Mouse (Mus musculus) forebrain, postnatal 0 days (tissue): ENCODE measurements around the gene Oca2. TPM values are rescaled to one million over a fixed set of nuclear protein-coding genes. Genes with fewer than 3 reads are reported as not detected.

ENCODE experiments used
- ATAC-seq: fragments of 200-750 bp; cut with Nextera tagmentation; 2 replicates; pipeline ENCODE4 v1.8.0; 2017; ENCODE audit warnings: mild to moderate bottlenecking, moderate library complexity
- DNase-seq: peaks from one replicate; pipeline ENCODE4 v3.0.0-alpha.2; 2015
- H3K27ac ChIP-seq: fragments of 300-500 bp; sonication (generic); 2 replicates; pipeline ENCODE4 v1.5.1; 2014; ENCODE audit warnings: low read depth, mild to moderate bottlenecking, antibody characterized with exemption, low read length, moderate library complexity, mixed read lengths
- H3K27me3 ChIP-seq: fragments of 300-500 bp; sonication (generic); 2 replicates; pipeline ENCODE4 v1.6.1; 2014; ENCODE audit warnings: mild to moderate bottlenecking, low read length, mixed read lengths; ENCODE audit not compliant: insufficient read depth
- H3K36me3 ChIP-seq: fragments of 300-500 bp; sonication (generic); 2 replicates; pipeline ENCODE4 v1.6.1; 2014; ENCODE audit warnings: mild to moderate bottlenecking, moderate library complexity; ENCODE audit not compliant: insufficient read depth
- H3K4me1 ChIP-seq: fragments of 300-500 bp; sonication (generic); 2 replicates; pipeline ENCODE4 v1.6.1; 2014; ENCODE audit warnings: antibody characterized with exemption; ENCODE audit not compliant: insufficient read depth
- H3K4me2 ChIP-seq: fragments of 300-500 bp; sonication (generic); 2 replicates; pipeline ENCODE4 v1.6.1; 2014; ENCODE audit warnings: low read depth, mild to moderate bottlenecking, moderate library complexity
- H3K4me3 ChIP-seq: fragments of 300-500 bp; sonication (generic); 2 replicates; pipeline ENCODE4 v1.5.1; 2014; ENCODE audit warnings: low read depth, low read length, mixed read lengths
- H3K9ac ChIP-seq: fragments of 300-500 bp; sonication (generic); 2 replicates; pipeline ENCODE4 v1.6.1; 2014; ENCODE audit warnings: mild to moderate bottlenecking
- H3K9me3 ChIP-seq: fragments of 300-500 bp; sonication (generic); 2 replicates; pipeline ENCODE4 v1.6.1; 2016; ENCODE audit warnings: low read length
- CTCF ChIP-seq: sonication (generic); IDR thresholded peaks from 2 replicates; pipeline ENCODE4 v1.5.1; 2016; ENCODE audit warnings: antibody characterized with exemption, control low read depth, low read depth
- WGBS: fragments of 180-500 bp; shearing (Covaris S2); extraction: QIAGEN DNeasy Blood & Tissue Kit; methylation state at CpG from one replicate; pipeline ENCODE4 v1.1.7; 2014; 5-methylcytosine and 5-hydroxymethylcytosine counted together
- polyA plus RNA-seq: library from polyadenylated mRNA; unstranded; fragments of >200 nt; fragmentation: Nextera tagmentation; extraction: Ambion mirVana; gene quantifications from 2 replicates; pipeline ENCODE4 v1.2.1, GENCODE M21; 2015
- total RNA-seq: library from RNA; depleted of rRNA; stranded (reverse); fragments of >200 nt; gene quantifications from 2 replicates; pipeline ENCODE4 v1.2.3, GENCODE M21; 2014; rRNA removed

Gene Oca2
- total and polyA plus RNA-seq, 2 experiments from 2014 or later, result 0.86 to 2.2 TPM

- no peak for TF ChIP-seq CTCF
Measured at GRCm38 (mm10) chr7:56534856-56535255, 295.3 kb downstream of the Oca2 start.

DNA sequence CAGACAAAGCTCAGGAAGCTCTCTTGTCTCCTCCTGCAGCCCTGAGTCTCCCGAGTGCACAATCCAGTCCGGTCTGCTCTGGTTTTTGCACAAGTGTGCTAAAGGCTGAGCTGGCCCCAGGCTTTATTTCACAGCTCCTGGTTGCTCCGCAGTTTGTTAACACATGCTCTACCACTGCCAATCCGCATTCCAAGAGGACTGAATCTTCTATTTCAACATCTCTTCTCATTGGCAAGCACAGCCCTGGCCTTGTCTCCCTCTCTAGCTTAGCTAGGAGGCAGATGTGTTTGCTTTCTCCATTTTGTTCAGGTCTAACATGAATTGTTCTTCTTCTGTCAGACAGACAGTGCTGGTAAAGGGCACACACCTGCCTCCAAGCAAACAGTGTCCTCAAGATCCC is 309.7 kb downstream of the Oca2 start:
- Histone ChIP-seq H3K27me3 (no peaks in the 10 kb centered on the region), H3K9ac (no peak overlapping the region), H3K4me1 (0 out of 2 replicates have a peak, but pooled peaks cover 5% of the 10 kb centered on the region), H3K4me3 (no peak overlapping the region), H3K9me3 (no peaks in the 10 kb centered on the region), H3K4me2 (no peak overlapping the region), H3K36me3 (no peaks in the 10 kb centered on the region), H3K27ac (no peak overlapping the region)
- no peak for TF ChIP-seq CTCF
- ATAC-seq (peak; percentile 51), DNase-seq (no peak)
- 67% methylated on average over 4 of the region's 4 CpGs for WGBS

More at GRCm38 (mm10) chr7:56534856-56535255, 295.3 kb downstream of the Oca2 start:
- H3K4me1 ChIP-seq, result no peaks in the 10 kb centered on the region
- H3K4me3 ChIP-seq, result no peak overlapping the region
- no peak for DNase-seq
- 70% methylated on average over 2 of the region's 2 CpGs for WGBS
- H3K9me3 ChIP-seq, result no peaks in the 10 kb centered on the region
- ATAC-seq, result no peak
- H3K9ac ChIP-seq, result no peak overlapping the region
- H3K27ac ChIP-seq, result no peak overlapping the region
- no peaks in the 10 kb centered on the region for H3K27me3 ChIP-seq
- no peak overlapping the region for H3K4me2 ChIP-seq
- H3K36me3 ChIP-seq, result no peaks in the 10 kb centered on the region

- Histone ChIP-seq H3K4me1 (0 out of 2 replicates have a peak, but pooled peaks cover 5% of the 10 kb centered on the region), H3K36me3 (no peaks in the 10 kb centered on the region), H3K9me3 (no peaks in the 10 kb centered on the region), H3K27me3 (no peaks in the 10 kb centered on the region), H3K4me2 (no peak overlapping the region), H3K4me3 (no peak overlapping the region), H3K9ac (no peak overlapping the region), H3K27ac (no peak overlapping the region)
- DNase-seq, result peak; percentile 22
- TF ChIP-seq CTCF, result no peak
- ATAC-seq, result peak; percentile 80
- 0% methylated on average over 1 of the region's 1 CpGs for WGBS
Measured at GRCm38 (mm10) chr7:56551804-56552203, 312.2 kb downstream of the Oca2 start.

Other genes starting within 250 kb of the Oca2 start
- gene Nipa1, start 219.8 kb upstream of the Oca2 start, total RNA-seq, result 48.1 and 51.2 TPM in 2 replicates
- 27.2 and 33.6 TPM in 2 replicates for gene Nipa1, start 219.8 kb upstream of the Oca2 start, polyA plus RNA-seq
- gene Herc2, start 189.6 kb upstream of the Oca2 start, total RNA-seq, result 72.8 and 85.4 TPM in 2 replicates
- gene Herc2, start 189.6 kb upstream of the Oca2 start, polyA plus RNA-seq, result 29.0 and 38.4 TPM in 2 replicates